Mouse (Mus musculus): Measurements from ENCODE around the gene Scpep1. TPM values are rescaled to one million over a fixed set of nuclear protein-coding genes. Genes with fewer than 3 reads are reported as not detected.

The Scpep1 gene
- polyA plus RNA-seq, 1 experiment from 2014 or later, result 76.7 TPM

DNA sequence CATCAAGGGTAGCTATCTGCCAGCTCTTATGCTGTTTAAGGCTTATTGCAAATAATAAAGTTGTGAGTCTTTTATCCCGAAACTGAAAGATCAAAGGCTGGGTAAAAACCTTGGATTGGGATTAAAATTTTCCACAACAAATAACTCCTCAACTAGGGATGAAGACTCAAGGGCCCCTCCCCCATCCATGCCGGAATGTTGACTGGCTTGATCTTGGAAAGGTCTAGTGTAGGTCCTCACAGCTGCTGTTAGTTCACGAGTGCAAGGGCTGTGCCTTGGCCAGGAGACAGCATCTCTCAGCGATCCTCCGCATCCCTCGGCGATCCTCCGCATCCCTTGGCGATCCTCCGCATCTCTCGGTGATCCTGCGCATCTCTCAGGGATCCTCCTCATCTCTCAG lies 77.3 kb downstream of the Scpep1 start:
- no peak overlapping the region for H3K27ac ChIP-seq (ENCODE audit: low read depth, low read length)

More for the DNA sequence above, 77.3 kb downstream of the Scpep1 start:
- peaks cover 5% of the 10 kb centered on the region; the same call in 1 of the 2 replicates for H3K4me1 ChIP-seq (ENCODE audit: control insufficient read depth, insufficient read depth, low read length)
- DNase-seq (ENCODE audit: low spot score, missing footprints), result no peak
- no peaks in the 10 kb centered on the region for H3K36me3 ChIP-seq (ENCODE audit: control insufficient read depth, insufficient read depth, low read length)
- no peak for ATAC-seq (ENCODE audit: low FRiP score)
- no peak overlapping the region for H3K4me3 ChIP-seq (ENCODE audit: low read depth, low read length)
- 85% methylated on average over 12 of the region's 12 CpGs for WGBS
- H3K9ac ChIP-seq (ENCODE audit: low read length), result no peak overlapping the region
- H3K27me3 ChIP-seq (ENCODE audit: control insufficient read depth, insufficient read depth, low read length), result peaks cover 3% of the 10 kb centered on the region; the same call in 1 of the 2 replicates
- no peaks in the 10 kb centered on the region for H3K9me3 ChIP-seq (ENCODE audit: control insufficient read depth, low read length)
- H3K4me2 ChIP-seq, result no peak overlapping the region

Other genes with a start within 250 kb of the Scpep1 start
- gene Msi2, start 237.0 kb downstream of the Scpep1 start, polyA plus RNA-seq (2014; fragmentation: Nextera tagmentation; extraction: Ambion mirVana), result 25.7 and 27.0 TPM in 2 replicates
- gene Akap1, start 90.9 kb downstream of the Scpep1 start, polyA plus RNA-seq (2014; fragmentation: Nextera tagmentation; extraction: Ambion mirVana), result 13.0 and 13.6 TPM in 2 replicates
- not detected in 2 replicates for gene Elobl, start 11.5 kb upstream of the Scpep1 start, polyA plus RNA-seq (2014; fragmentation: Nextera tagmentation; extraction: Ambion mirVana)
- 24.2 and 24.5 TPM in 2 replicates for gene Coil, start 14.8 kb upstream of the Scpep1 start, polyA plus RNA-seq (2014; fragmentation: Nextera tagmentation; extraction: Ambion mirVana)
- 2.9 TPM in 2 replicates for gene Trim25, start 43.9 kb upstream of the Scpep1 start, polyA plus RNA-seq (2014; fragmentation: Nextera tagmentation; extraction: Ambion mirVana)
- 4.1 and 4.6 TPM in 2 replicates for gene Dgke, start 111.4 kb upstream of the Scpep1 start, polyA plus RNA-seq (2014; fragmentation: Nextera tagmentation; extraction: Ambion mirVana)
- not detected in 2 replicates for gene Gm525, start 118.4 kb upstream of the Scpep1 start, polyA plus RNA-seq (2014; fragmentation: Nextera tagmentation; extraction: Ambion mirVana)